Mouse (Mus musculus) gastrocnemius, postnatal 36 days (tissue): Measurements from ENCODE around the gene Cox4i2. TPM values are rescaled to one million over a fixed set of nuclear protein-coding genes. Genes with fewer than 3 reads are reported as not detected.

Experiments used
- DNase-seq, 2 experiments: peaks; one replicate each; pipeline ENCODE4 v3.0.0; 2022
- intact Hi-C: fragments of 180-260 bp; cut with DNase I; formaldehyde crosslinking; loops from one replicate; pipeline ENCODE4 v1.15.1; 2025
- long read RNA-seq, 2 experiments: library from polyadenylated mRNA; stranded (forward); transcript quantifications; one replicate each; pipeline ENCODE4 v2.0.0; 2021
- total RNA-seq, 2 experiments: library from RNA; stranded (reverse); gene quantifications; 2 replicates each; pipeline ENCODE4 v1.2.3; 2021

Gene Cox4i2
- total RNA-seq: 1 to 10 TPM; 2.9 TPM
- long read RNA-seq, experiment 1, partial matches to known transcripts: 0 of 3 reads
- long read RNA-seq, experiment 1, other reads (novel, unspliced or antisense): 0 of 3 reads
- long read RNA-seq, experiment 2, partial matches to known transcripts: 0 of 2 reads
- long read RNA-seq, experiment 2, other reads (novel, unspliced or antisense): 0 of 2 reads

- DNase-seq: no peak
- intact Hi-C loops: no loop called here
Measured at GRCm38 (mm10) chr2:152753944-152754711, at the start of gene Cox4i2. Gene Cox4i2 (plus strand): TSS chr2:152754173.

- no peak for DNase-seq
- intact Hi-C loops: no loop called here
Measured at GRCm38 (mm10) chr2:152704256-152704605, 49.7 kb upstream of the Cox4i2 start.

- intact Hi-C loops: no loop called here
- DNase-seq: no peak
Measured at GRCm38 (mm10) chr2:152704811-152705370, 49.1 kb upstream of the Cox4i2 start.

GRCm38 (mm10) chr2:152705993-152706571 is 47.9 kb upstream of the Cox4i2 start:
- peak; percentile 66 to 76 for DNase-seq
- intact Hi-C loops: no loop called here

- intact Hi-C loops: no loop called here
- DNase-seq: no peak
Measured at GRCm38 (mm10) chr2:152707186-152707585, 46.8 kb upstream of the Cox4i2 start.

GRCm38 (mm10) chr2:152707627-152708026 is 46.3 kb upstream of the Cox4i2 start:
- DNase-seq: peak; percentile 83 to 91
- intact Hi-C loops: no loop called here

DNA sequence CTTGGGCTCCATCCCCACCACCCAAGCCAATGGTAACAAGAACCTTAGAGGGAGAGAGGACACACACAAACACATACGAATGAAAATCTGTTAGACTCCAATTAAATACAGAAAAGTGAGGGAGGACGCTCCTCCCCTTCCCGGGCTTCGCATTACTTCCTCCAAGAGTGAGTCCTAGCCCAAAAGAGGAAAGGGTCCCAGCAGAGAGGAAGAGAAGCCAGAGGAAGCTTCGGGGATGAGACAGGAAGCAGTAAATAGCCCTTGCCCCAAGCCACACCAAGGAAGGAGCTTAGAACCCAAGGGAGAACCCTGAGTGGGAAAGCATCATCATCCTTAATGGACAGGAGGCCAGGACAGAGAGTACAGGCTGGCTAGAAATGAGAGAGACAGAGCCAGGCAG is 44.9 kb upstream of the Cox4i2 start:
- intact Hi-C loops: no loop called here
- no peak for DNase-seq

- no peak for DNase-seq
- intact Hi-C loops: no loop called here
Measured at GRCm38 (mm10) chr2:152716241-152716772, 37.7 kb upstream of the Cox4i2 start.

- intact Hi-C loops: no loop called here
- DNase-seq: no peak
Measured at GRCm38 (mm10) chr2:152717652-152718051, 36.3 kb upstream of the Cox4i2 start.

GRCm38 (mm10) chr2:152718076-152718475 is 35.9 kb upstream of the Cox4i2 start:
- intact Hi-C loops: no loop called here

GRCm38 (mm10) chr2:152723651-152724331 is 30.2 kb upstream of the Cox4i2 start:
- intact Hi-C loops: no loop called here
- peak in 1 of 2 experiments; percentile 36 for DNase-seq

More at GRCm38 (mm10) chr2:152718076-152718475, 35.9 kb upstream of the Cox4i2 start:
- DNase-seq: no peak

DNA sequence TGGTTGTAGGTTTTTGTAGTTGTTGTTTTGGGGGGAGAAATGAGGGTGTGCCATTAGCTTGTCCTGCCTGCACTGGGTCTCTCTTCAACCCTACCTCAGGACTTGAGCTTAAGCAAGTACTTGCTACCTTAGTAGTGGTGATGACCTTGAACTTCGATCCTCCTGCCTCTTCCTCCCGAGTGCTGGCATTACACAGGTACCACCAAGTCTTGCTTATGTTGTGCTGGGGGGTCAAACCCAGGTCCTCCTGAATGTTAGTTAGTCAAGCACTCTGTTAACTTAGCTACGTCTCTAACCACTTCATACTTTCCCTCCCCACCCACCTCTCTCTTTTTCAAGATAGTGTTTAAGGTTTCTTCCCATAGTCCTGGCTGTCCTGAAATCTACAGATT is 29.6 kb upstream of the Cox4i2 start:
- DNase-seq: no peak

GRCm38 (mm10) chr2:152725178-152725750 is 28.7 kb upstream of the Cox4i2 start:
- no peak for DNase-seq
- intact Hi-C loops: no loop called here

More for the DNA sequence above, 29.6 kb upstream of the Cox4i2 start:
- intact Hi-C loops: no loop called here

DNA sequence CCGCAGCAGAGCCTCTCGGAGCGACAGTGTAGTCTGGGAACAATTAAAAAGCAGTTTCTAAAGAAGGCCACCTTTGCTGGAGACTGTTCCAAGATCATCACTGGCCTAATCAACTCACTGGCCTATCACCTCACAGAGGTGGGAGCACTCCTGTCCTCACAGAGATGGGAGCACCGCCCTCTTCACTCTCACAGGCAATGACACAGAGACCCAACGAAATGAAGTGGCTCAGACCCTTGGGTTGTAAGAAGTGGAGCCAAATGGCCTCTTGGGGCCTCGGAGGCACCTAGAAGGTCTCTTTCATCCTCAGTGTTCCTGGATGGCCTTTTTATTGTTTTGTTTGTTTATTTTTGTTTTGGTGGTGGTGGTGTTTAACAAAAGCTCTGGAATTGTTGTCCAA is 27.8 kb upstream of the Cox4i2 start:
- intact Hi-C loops: no loop called here
- DNase-seq: no peak

- no peak for DNase-seq
- intact Hi-C loops: no loop called here
Measured at GRCm38 (mm10) chr2:152726751-152727335, 27.1 kb upstream of the Cox4i2 start.

DNA sequence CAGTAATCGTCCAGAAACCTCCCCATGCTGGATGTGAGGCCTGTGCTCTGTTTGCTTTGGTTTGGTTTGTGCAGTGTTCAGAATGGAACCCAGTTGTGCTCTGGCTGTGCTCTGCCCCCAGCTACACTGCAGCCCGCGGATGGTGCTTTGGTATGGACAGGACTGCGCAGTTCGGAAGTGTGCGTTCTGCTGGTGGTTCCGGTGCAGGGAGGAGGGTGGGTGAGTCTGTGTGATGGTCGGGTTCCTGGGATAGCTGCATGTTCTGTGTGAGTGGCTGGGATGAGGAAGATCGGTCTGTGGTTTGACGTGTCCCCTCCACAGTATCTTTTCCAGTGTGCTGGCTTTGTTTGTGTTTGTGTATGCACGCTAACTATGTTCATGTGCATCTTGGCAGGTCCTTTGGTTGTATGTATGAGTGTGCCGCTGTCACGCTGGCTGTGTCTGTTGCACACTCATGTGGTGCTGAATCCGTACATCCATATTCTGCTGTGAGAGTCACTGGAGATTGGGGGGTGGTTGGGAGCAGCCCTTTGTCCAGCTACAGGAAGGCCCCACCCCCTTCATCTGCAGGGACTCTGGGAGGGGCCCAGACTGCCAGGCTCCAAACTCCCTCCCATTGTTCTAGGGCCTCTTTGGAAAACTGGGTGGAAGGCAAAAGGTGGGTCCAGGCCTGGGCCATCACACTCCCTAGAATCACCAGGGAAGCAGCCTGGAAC is 26.0 kb upstream of the Cox4i2 start:
- intact Hi-C loops: no loop called here
- peak in 1 of 2 experiments; percentile 15 for DNase-seq

DNA sequence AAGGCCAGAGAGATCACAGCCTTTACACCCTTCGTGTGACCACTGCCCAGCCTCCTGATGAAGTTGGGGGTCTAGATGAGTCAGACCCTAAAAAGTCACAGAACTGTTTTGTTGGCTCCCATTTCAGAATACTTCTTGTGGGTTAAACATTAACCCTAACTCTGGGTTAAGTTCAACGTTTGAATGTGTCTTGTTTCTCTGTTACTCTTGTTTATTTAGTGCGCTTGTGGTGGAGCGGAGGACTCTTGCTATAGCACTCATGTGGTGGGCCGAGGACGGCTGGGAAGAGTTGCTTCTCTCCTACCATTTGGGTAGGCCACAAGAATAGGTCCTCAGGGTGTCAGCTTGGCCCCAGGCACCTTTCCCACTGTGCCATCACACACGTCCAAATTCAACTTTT is 25.4 kb upstream of the Cox4i2 start:
- no peak for DNase-seq
- intact Hi-C loops: no loop called here

DNA sequence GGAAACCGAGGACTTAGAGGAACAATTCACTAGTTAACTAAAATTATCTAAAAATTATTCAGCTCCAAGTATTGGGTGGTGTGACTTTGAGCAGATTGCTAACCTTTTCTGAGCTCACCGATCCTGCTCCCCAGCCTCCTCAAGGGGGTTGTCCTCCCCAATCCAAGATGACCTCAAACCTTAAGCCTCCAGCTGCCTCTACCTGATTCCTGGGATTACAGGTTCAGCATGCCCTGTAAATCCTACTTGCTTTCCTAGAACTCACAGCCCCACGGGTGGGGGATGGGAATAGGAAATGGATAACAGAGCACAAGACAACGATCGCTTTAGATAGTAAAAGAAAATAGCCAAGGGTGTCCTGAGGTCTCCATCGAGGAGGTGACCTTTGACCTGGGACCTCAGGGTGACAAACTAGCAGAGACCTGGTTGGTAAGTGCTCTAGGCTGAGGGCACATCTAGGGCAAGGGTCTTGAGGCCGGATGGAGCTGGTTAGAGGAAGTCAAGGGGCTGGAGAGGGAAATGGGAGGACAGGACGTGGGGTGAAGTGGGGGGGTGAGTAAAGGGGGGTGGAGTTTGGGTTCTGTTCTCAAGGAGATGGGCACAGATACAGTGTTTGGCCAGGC is 24.8 kb upstream of the Cox4i2 start:
- DNase-seq: no peak
- intact Hi-C loops: no loop called here

GRCm38 (mm10) chr2:152729636-152730020 is 24.3 kb upstream of the Cox4i2 start:
- intact Hi-C loops: no loop called here
- peak; percentile 48 to 53 for DNase-seq
